Mouse (Mus musculus) heart, postnatal 25 days (tissue): Measurements from ENCODE around the gene Cblc. TPM values are rescaled to one million over a fixed set of nuclear protein-coding genes. Genes with fewer than 3 reads are reported as not detected.

Experiments
- DNase-seq: peaks from one replicate; pipeline ENCODE4 v3.0.0; 2022; ENCODE audit warnings: low spot score
- intact Hi-C: fragments of 180-260 bp; cut with DNase I; formaldehyde crosslinking; loops from one replicate; pipeline ENCODE4 v1.15.1; 2025
- total RNA-seq, 2 experiments: library from RNA; stranded (reverse); gene quantifications; 2 replicates each; pipeline ENCODE4 v1.2.3; 2021

Gene Cblc
- total RNA-seq, result under 1 TPM in 1 of 2 experiments, not detected in 1; 0.73 TPM

DNA sequence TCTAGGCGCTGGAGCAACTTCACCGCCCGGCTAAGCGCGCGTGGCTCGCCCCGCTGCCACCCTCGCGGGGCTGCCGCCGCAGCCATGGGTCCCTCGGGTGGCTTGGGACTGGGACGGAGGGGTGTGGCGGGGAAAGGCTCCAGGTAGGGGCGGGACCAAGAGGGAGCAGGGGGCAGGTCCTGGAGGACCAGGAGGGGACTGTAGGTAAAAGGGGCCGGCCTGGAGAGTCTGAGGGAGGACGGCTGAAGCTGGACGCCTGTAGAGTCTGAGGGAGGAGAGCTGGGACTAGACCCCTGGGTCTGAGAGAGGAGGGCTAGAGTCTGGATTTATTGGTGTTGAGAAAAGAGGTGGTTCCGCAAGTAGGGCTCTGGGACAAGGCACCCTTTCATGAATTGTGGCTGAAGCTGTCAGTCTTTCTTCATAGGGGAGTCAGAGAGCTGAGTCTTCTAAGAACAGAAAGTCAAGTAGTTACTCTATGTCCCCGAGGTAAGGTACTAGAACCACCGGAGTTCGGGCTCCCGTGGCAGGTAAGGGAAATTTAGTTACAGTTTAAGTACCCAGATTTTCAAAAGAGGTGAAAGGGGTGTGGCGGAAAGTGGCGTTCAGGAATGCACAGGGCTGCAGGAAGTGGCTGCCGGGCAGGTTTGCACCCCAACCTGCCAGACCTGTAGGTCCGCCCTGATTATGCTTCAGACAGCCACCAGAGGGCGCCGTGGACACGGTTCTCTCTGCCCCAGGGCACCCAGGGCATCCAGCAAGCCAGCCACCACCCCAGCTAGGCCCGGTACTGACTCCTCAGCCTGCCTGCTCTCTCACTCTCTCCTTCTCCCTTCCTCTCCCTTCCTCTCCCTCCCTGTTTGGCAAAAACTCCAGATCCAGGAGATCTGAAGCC is at the start of gene Cblc:
TSS of gene Cblc (minus strand) at position 113 of the 892 bp plus-strand sequence.
- peak; percentile 50 for DNase-seq
- intact Hi-C loops, result no loop called here

DNA sequence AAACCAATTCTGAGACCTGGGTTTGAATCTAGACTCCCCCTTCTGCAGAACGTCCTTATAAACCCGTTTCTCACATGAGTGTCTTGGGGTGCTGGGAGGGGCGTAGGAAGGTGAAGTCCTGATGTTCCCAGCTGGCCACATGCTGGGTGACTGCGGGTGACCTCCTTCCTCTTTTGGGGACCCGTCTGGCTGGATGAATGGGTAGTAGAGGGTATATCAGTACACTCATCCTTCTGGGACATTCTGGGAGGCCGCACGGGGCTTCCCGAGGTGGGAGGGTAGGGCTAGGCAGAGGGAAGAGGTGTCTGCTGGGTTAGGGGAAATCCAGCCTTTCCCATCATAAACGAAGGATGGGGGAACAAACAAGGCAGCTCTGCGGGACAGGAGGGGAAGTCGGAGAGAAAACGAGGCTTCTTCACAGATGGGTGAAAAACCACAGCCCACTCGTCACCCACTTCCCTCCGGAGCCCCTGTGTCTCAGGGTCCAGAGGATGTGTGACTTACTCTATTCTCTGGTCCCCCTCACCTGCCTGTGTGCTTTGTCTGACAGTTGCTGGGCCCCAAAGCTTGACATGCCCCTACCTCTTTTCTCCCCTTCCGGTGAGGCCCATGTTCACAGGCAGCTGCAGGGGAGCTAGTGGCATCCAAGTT is 48.0 kb upstream of the Cblc start:
- DNase-seq, result no peak
- intact Hi-C loops, result loop anchor here (1.0 kb wide), 1 partner anchor 95 kb away; no protein-coding TSS in a partner anchor

DNA sequence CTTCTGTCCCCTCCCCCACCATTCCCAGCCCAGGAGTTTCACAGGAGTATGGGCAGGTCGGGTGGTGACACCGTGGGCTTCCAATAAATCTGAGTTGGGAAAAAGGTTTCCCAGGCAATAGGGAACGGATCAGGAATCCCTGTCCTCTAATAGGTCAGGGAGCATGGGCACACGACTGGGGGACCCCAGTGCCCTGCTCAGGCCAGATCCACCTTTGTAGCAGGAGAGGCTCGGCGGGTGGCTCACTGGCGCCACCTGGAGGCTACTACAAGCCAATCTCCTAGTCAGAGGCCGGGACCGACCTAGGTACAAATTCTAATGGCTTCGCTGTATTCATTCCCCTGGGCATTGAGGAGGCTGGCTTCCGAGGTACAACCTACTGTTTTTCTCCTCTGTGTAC is 47.0 kb upstream of the Cblc start:
- no peak for DNase-seq
- intact Hi-C loops, result loop anchor here (1.0 to 2.0 kb wide), 2 partner anchors 29 to 40 kb away; no protein-coding TSS in a partner anchor

DNA sequence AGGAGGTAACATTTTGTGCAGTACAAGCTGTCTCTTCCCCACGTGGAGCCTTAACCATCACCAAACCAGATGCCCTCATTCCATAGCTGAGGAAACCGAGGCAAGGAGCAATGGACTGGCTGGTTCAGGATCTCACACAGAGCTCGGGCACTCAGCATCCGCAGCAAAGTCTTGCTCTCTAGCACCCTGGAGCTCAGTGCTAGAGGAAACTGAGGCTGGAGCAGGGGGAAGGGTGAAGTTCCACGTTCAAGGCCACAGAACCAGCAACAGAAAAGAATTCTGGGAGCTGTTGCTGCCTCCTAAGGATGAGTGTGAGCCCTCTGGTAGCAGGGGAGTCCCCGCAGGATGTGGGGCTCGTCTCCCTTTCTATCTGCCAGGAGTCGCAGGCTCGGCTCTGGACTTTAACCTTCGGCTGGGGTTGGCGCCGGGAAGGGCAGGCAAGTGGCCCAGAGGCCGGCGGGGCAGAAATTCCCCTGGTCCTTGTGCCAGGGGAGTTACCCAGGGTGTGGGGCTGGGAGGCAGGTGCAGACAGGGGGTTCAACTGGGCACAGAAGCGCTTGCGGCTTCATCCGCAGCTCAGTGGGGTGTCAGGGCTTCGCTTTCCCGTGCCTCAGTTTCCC is 46.4 kb upstream of the Cblc start:
- intact Hi-C loops, result loop anchor here (1.0 to 2.0 kb wide), 2 partner anchors 30 to 40 kb away; no protein-coding TSS in a partner anchor
- DNase-seq, result no peak

DNA sequence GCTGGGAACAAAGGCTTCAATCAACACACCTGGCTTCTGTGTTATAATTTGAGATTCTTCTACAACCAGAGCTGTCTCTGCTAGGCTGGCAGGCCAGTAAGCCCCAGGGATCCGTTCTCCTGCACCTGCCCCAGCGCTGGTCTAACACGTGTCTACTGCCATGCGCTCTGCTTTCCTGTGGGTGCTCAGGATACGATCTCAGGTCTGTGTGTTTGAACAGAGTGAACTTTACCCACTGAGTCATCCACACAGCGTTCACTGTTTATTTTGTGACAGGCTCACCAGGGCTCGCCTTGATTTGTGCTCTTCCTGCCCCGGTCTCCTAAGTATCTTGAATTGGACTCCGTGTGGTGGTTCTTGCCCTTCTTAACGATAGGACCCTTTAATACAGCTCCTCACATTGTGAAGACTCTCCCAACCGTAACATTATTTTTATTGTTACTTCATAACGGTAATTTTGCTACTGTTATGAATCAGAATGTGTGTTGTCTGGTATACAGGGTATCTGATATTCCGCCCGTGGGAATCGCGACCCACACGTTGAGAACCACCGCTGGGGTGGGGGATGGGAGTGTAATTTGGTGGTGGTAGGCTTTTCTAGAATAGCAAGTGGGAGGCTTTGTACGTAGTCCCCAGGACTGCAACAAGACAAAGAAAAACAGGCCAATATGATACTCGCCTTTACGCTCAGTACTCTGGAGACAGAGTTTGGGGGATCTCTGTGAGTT is 45.2 kb upstream of the Cblc start:
- DNase-seq, result no peak
- intact Hi-C loops, result loop anchor here (2.0 kb wide), 1 partner anchor 31 kb away; no protein-coding TSS in a partner anchor

DNA sequence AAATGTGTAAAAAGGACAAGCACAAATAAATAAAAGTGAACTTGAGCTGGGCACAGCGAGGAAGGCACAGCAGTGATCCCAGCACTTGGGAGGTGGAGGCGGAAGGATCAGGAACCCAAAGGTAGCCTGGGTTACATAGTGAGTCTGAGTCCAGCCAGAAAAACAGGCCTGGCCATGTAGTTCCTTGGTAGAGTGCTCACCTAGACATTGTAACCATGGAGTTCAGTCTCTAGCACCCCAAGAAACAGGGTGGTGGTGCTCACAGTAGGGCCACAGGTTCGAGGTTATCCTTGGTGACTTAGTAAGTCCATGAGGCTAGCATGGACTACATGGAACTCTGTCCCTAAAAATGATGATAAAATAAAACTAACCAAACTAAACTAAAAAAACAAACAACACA is 44.3 kb upstream of the Cblc start:
- intact Hi-C loops, result no loop called here
- DNase-seq, result no peak

DNA sequence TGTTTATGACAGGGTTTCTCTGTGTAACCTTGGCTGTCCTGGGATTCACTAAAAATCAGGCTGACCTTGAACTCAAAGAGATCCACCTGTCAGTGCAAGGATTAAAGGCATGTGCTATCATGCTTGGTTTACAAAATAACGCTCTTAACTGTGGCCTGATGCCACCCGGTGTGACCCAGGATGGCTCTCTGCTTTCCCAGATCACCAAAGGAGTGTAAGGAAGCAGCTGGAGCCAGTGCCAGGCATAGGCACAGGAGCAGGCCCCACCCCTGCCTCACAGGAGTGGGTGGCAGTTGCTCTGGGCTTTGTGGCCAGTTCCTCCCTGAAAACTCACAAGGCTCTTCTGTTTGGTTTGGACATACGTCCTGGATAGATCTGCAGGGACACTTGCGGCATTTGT is 43.8 kb upstream of the Cblc start:
- no peak for DNase-seq
- intact Hi-C loops, result no loop called here

DNA sequence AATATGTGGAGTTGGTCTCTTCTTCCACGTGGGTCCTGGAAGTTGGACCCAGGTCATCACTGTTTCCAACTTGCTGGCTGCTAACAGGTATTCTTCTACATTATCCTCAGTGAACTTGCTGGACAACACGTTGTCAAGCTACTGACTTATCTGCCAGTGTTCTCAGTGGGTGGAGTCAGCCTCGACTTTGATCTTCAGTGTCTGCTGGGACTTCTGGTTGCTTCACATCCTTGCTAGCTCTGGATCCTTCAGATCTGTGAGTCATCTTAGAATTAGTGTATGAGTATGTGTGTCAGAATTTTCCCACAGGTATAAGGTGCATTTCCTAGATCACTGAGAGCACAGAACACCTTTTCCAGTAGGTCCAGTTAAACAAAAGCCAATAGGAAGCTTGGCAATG is 40.2 kb upstream of the Cblc start:
- intact Hi-C loops, result no loop called here
- no peak for DNase-seq

DNA sequence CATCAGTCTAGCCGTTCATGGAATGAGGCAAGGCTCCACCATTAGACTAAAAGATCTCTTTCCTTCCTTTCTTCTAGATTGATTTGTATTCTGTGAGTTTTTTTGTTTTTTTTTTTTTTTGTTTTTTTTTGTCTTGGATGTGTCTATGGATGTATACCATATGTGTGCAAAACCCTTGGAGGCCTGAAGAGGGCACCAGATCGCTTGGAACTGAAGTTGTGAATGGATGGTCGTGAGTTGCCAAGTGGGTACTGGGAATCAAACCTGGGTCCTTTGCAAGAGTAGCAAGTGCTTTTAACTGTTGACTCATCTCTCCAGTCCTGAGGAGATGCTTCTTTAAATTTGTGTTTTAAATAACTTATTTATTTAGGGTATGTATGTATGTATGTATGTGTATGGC is 37.4 kb upstream of the Cblc start:
- DNase-seq, result no peak
- intact Hi-C loops, result no loop called here

DNA sequence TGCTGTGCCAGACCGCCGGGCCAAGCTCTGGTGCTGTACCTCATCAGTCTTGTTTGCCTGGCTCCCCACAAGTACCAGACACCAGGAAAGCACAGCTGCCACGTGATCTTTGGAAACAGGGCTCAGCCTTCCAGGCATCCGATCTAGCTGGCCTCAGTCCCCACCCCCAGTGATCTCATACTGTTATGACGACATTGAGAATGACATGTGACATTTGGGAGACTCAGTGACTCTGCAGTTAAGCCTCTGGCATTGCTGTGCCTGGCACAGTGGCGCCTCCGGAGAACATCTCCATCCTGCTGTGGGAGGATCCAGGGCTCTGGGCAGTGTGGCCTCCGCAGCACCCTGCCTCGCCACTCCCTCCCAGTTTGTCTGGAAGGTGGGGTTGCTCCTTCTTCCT is 35.2 kb upstream of the Cblc start:
- intact Hi-C loops, result no loop called here
- no peak for DNase-seq

DNA sequence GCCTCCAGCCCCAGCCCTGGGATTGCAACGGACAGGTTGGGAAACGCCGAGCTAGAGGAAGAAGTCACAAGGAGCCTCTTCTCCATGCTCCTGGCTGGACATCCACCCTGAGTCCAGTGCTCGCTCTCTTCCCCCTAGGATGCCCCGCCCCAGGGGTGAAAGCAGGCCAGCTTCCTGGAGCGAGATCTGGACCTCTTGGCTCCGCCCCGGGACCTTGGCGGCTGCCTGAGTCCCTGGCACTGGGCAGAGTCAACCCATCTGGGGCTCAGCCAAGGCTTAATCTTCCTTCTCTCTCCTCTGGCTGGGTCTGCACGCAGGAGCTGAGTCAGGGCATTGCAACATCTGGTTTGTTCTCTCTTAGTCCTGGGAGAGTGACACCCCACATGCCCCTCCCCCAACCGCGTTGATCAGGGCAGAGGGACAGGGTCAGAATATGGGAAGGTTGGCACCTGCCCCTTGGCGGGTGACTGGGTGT is 34.1 kb upstream of the Cblc start:
- intact Hi-C loops, result no loop called here
- DNase-seq, result peak; percentile 92

DNA sequence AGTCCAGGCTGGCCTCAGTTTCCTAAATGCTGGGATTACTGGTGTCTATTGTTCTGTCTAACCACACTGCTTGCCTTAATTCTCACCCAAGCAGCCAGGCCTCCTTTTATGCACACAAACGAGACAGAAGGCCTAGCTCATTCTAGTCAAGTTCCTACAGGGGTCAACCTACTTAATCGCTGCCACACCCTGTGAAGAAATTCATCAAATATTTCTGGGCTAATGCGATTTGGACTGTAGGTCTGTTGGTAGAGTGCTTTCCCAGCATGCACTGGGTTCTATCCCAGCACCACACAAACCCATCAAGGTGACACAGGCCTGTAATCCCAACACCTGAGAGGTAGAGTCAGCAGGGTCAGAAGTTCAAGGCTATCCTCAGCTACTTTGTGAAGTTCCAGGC is 33.1 kb upstream of the Cblc start:
- DNase-seq, result no peak
- intact Hi-C loops, result no loop called here

DNA sequence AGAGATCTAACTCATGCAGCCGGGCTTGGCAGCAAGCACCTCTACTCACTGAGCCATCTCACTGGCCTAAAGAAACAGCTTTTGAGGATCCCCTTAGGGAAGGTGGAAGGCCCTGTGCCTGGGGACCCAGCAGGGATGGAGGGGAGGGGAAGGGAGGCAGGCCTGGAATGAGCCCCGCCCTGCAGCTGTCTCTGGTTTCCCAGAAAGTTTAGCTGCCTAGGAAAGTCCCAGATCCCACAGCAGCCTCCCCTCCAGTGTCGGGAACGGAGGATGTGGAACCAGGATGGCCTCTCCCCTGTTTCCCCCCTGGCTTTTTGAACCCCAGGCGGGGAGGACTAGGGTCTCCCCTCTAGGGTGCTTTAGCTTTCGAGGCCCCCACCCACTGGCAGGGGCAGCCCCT is 30.1 kb upstream of the Cblc start:
- intact Hi-C loops, result no loop called here
- no peak for DNase-seq

DNA sequence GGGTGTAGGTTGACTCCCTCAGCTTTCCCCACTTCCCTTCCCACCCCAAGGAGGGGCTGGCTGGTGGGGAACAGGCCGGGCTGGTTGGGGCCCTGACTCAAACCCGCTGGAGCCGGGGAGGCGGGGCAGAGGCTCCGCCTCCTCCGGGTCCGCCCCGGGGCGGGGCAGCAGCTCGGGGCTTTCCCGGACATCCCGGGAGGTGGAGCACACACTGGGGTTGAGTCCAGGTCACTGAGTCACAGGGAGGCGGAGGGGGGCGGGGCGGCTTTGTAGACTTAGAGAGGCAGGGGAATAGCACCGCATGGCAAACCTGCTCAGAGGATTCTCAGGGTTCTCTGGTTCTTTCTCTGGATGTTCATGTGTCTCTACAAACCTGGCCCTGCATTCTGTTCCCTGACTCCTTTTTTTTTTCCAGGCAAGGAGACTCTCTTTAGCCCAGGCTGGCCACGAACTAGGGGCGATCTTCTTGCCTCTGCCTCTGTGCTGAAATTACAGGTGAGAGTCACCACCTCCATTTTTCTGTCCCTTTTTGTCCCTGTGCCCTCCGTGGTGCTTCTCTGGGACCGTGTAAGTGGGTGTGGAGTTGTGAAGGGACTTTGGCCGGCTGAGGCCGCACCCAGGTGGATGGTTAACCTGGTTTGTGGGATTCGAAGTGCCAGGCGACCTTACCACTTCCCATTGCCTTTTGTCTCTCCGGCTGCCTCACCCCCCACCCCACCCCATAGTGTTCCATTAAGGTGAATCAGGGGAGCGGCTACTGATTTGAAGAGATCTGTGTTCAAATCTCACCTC is 27.8 kb upstream of the Cblc start:
- DNase-seq, result peak; percentile 86
- intact Hi-C loops, result no loop called here

DNA sequence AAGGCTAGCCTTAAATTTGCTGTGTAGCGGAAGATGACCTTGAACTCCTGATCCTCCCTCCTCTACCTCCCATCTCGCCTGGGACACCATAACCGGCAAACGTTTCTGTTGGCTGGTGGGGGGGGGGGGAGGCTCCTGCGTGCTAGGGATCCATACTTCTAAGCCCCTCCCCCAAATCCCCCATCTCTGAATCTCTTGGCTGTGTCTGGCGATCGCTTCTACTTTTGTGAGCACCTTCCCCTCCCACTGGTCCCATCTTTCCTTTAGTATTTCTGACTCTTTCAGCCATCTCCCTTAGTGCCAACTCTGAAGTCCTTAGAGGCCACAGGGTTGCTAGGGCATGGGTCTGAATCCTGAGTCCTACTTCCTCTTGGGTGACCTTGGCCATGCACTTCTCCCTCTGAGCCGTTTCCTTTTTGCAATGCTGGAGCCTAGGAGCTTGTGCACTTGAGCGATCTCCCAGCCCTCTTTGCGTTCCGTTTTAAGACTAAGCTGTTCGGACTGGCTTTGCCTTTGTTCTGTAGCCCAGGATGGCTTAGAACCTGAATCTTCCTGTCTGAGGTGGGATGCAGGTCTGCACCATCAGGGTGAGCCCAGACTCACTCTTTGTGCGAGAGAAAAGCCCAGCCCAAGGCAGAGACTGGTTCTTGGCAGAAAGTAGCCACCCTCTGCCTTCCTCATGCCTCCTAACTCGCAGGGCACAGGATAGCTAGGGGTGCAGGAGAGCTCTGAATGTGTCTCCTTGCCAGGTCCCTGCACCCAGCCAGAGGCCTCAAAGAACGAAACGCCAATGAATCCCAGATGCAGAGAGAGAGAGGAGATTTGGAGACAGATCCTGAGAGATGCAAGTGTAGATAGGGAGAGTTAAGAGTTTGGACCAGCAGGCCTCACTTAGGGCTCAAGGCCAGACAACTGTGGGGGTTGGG is 26.9 kb upstream of the Cblc start:
- intact Hi-C loops, result no loop called here
- no peak for DNase-seq

DNA sequence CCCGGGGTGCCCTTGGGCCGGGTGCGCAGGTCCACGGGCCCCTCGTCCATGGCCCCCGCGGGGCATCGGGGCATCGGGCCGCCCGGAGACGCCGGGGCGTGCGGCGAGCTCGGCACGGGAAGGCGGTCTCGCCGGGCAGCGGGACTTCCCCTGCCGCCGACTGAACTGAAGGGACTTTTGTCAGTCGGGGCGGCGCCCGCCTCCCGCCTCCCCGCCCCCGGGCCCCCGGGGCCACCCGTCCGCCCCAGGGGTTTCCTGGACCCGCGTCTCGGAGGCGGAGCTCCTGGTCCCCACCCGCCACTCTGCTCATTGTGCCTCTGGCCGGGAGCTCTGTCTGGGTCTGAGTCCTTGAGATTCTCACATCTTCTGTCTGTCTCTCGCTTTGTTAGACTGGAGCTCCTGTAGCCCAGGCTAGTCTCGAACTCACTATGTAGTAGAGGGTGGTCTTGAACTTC is 26.0 kb upstream of the Cblc start, which contains the start of gene Bcl3:
TSS of gene Bcl3 (minus strand) at position 167 of the 455 bp plus-strand sequence.
- intact Hi-C loops, result no loop called here
- DNase-seq, result peak; percentile 71

DNA sequence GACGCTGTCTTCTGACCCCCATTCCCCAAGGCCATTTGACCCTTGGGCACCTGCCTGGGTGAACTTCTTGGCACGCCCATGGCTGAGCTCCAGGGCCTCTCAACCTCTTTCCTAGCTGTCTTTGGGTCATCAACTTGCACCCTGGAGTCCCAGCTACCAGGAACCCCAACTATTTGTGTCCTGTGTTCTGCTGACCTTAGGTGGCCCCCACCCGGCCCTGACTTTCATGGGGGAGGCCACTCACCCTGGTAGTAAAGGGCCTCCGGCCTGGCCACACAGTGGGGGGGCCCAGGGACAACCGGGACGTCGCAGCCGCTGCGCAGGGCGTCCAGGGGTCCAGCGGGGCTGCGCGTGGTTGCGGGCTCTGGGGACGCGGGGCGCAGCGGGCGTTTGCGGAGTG is 25.6 kb upstream of the Cblc start:
- intact Hi-C loops, result no loop called here

DNA sequence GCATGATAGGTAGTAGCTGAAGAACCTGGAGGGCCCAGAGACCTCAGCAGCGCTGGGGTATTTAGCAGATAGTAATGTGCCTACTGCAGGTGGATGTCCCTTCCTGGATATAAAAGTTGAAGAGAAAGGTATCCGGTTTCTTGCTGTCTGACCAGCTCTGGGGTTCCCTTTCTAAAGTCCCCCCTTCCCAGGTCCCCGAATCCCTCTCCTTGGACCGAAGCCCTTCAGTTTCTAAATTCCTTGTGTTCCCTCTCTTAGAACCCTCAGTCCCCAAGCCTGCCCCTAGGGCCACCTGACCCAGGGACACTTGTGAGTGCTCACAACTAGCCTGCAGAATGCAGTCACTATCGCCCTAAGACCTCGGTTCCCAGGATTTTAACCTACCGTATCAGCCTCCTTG is 25.0 kb upstream of the Cblc start:
- intact Hi-C loops, result no loop called here
- DNase-seq, result no peak

More for the DNA sequence above, 25.6 kb upstream of the Cblc start:
- DNase-seq, result no peak
